Mouse (Mus musculus) layer of hippocampus, adult 2 months (tissue): ENCODE results near the gene Mrpl34. TPM values are rescaled to one million over a fixed set of nuclear protein-coding genes. Genes with fewer than 3 reads are reported as not detected.
A peak's percentile ranks its signal among the peaks of the same experiment; 100 is the strongest.

ENCODE experiments used
- DNase-seq, 2 experiments: peaks; one replicate each; pipeline ENCODE4 v3.0.0; 2022; ENCODE audit warnings: low spot score in 2 of 2
- H3K27ac ChIP-seq: fragments of 200-600 bp; 2 replicates; pipeline ENCODE4 v1.8.1; 2022
- H3K4me3 ChIP-seq: fragments of 200-600 bp; 2 replicates; pipeline ENCODE4 v1.8.1; 2022; ENCODE audit warnings: mild to moderate bottlenecking
- CTCF ChIP-seq: fragments of 200-600 bp; conservative IDR thresholded peaks from 2 replicates; pipeline ENCODE4 v1.8.1; 2022; ENCODE audit warnings: antibody characterized with exemption, mild to moderate bottlenecking, moderate library complexity
- total RNA-seq, 2 experiments: library from RNA; stranded (reverse); gene quantifications; 2 replicates each; pipeline ENCODE4 v1.2.3; 2021

The Mrpl34 gene
- total RNA-seq, 2 experiments from 2014 or later = 39.7 to 45.4 TPM

DNA sequence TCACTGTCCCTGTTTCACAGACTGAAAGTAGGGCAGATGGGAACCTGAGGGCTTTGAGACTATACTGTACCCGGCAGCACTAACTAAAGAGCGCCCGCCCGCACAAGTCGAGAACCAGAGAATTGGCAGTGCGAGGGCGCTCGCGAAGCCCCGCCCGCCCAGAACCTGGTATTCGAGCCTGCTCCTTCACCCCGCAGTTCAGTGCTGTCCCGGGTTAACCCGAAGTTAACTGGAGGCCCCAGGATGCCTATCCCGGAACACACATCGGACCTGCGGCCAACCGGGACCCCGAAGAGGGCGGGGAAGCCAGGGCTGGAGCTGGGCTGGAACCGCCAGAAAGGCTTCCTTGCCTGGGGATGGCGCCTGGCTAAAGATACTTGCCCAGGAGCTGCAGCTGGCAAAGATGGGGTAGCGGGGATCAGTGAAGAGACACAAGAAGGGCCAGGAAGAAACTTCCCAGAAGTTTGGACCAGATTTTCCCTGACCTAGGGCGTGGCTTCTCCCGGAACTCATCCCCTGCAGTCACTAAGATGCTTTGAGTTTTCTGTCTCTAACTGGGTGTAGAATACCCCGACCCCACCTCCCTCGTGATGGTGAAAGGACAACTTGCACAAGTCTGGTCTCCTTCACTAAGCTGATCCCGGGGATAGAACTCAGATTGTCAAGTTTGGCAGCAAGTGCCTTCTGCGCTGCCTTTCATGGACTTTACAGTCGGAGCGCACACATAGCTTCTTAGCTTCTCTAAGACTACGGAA, 23.1 kb downstream of the Mrpl34 start, which contains the start of gene Gtpbp3:
Gene Gtpbp3, plus strand, starts transcription at position 413 of the 755 bp plus-strand sequence.
- peak within 1 kb of the TSS; percentile 90 for H3K4me3 ChIP-seq
- TF ChIP-seq CTCF = no peak
- H3K27ac ChIP-seq = peak within 1 kb of the TSS; percentile 90
- DNase-seq = peak; percentile 71 to 82

DNA sequence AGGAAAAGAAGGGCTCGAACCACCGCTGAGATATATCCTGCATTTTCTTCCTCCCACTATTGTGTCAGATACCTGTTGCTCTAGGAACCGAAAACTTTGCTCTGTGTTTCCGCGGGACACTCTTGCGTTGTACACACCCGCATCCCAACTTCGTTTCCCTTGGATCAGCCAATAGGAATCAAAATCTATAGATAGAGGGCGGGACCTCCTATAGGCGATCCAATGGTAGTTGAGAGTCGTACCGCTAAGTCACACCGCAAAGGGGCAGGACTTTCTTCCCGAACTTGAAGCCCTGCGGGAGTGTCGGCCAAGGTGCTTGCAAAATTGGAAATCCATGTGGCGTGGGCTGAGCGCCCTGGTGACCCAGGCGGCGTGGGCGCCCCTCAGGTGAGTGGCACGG, 23.7 kb downstream of the Mrpl34 start:
- peak overlapping the region; percentile 90 for H3K27ac ChIP-seq
- peak overlapping the region; percentile 90 for H3K4me3 ChIP-seq
- DNase-seq = peak; percentile 87 to 92
- peak; percentile 46 for TF ChIP-seq CTCF

DNA sequence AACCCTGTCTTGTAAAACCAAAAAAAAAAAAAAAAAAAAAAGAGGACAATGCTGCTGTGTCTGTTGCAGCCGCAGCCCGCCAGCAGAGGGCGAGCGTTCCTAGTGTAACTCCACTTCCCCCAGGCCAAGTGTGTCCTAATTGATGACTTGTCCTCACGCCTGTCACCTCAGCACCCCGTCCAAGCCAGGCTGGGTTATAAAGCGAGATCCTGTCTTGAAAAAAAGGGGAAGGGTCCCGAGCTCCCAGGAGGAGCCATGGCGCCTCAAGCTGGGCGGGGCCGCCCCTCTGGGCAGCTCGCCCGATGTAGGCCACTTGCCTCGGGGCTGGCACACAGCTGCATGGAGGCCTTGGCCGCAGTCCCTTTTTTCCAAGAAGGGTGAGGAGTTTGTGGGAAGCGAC, 30.3 kb downstream of the Mrpl34 start:
- peak overlapping the region; percentile 16; the same call in 1 of the 2 replicates for H3K27ac ChIP-seq
- peak; percentile 70 to 78 for DNase-seq
- peak overlapping the region; percentile 42 for H3K4me3 ChIP-seq
- peak; percentile 87 for TF ChIP-seq CTCF

DNA sequence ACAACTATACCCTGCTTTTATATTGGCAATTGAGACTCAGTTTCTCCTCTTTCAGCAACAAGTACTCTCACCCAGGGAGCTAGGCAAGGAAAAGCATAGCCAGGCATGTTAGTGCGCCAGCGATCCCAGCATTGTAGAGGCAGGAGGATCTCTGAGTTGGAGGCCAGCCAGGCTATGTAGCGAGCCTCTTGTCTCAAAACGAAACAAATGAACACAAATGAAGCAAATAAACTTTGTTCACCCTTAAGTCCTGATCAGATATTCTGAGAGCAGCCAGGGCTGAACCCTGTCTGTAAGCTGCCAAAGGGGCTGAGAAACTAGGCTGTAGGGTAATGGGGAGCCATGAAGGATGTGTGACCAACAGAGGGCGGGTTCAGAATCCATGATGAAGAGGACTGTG, 31.1 kb downstream of the Mrpl34 start:
- H3K27ac ChIP-seq = no peak overlapping the region

DNA sequence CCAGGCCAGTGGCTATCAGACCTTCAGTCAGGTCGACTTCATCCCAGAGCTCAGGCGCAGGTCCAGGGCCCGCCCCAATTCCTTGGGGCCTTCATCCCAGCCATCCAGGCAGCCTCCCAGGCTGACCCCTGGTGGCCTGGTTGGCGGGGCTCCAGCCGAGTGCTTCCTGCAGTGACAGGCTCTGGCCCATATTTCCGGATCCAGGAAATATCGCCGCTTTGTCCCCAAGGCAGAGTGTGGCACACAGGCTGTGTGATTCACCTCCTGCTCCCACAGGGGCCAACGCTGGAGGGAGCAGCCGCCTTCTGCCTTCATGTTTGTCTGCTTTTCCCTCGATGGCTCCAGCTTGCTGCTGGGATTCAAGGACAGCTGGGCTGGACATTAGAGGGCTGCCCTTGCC, 31.7 kb downstream of the Mrpl34 start:
- peak; percentile 44 for TF ChIP-seq CTCF
- Histone ChIP-seq H3K27ac (peak overlapping the region; percentile 70), H3K4me3 (no peak overlapping the region)
- DNase-seq = no peak

More for the DNA sequence above, 31.1 kb downstream of the Mrpl34 start:
- no peak for DNase-seq
- no peak for TF ChIP-seq CTCF
- H3K4me3 ChIP-seq = no peak overlapping the region

DNA sequence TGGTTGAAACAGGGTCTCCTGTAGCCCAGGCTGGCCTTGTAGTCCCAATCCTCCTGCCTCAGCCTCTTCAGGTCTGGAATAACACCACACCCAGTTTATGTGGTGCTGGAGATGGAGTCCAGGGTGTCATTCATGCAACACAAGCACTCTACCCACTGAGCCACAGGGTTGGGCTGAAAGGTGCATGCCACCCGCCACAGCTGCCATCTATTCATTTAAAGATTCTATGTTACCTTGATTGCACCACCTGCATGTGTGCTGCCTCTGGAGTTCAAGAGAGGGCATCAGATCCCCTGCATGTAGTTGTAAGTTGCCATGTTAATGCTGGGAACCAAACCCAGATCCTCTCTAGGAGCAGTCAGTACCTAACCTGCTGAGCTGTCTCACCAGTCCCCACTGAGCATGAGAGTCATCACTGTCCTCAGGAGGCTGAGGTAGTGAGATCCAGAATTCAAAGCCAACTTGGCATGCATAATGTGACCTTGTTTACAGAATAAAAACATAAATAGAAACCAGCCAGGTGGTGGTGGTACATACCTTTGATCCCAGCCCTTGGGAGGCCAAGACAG, 32.4 kb downstream of the Mrpl34 start:
- no peak for DNase-seq
- Histone ChIP-seq H3K27ac (0 out of 2 replicates have a peak overlapping the region, but pooled peaks have one; percentile 70), H3K4me3 (no peak overlapping the region)
- TF ChIP-seq CTCF = no peak

DNA sequence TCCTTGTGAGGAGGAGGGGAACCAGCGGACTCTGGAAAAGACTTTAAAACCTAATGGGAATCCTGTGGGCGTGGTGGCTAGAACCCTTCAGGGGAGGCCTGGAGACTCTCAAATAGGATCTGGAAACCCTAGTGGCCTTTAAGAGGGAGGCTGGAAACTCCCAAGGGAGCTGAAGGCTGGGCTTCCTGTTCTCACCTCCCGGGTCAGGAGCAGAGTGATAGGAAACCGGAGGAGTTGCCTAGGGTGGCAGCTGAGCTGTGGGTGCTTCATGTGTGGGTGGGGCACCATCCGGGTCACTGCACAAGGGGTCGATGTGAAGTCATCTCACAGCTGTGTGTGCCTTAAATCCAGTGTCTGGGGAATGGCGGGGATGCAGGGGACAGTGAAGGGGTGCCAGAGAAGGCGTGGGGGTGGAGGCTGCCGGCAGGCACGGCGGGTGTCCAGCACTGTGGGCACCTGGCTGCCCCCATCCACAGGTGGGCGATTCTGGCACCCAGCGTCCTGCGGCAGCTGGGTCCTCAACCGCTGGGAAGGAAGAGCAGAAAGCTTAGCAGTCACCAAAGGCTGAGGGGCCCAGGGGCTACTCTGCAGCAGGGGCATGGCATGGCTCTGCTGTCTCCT, 33.2 kb downstream of the Mrpl34 start:
- TF ChIP-seq CTCF = no peak
- Histone ChIP-seq H3K4me3 (no peak overlapping the region), H3K27ac (no peak overlapping the region)
- DNase-seq = no peak

GRCm38 (mm10) chr8:71498816-71499690, 34.3 kb downstream of the Mrpl34 start:
- no peak for DNase-seq
- Histone ChIP-seq H3K27ac (no peak overlapping the region), H3K4me3 (no peak overlapping the region)
- TF ChIP-seq CTCF = no peak

- no peak for DNase-seq
- H3K27ac ChIP-seq = no peak overlapping the region
- no peak for TF ChIP-seq CTCF
These were observed 39.6 kb downstream of the Mrpl34 start for GRCm38 (mm10) chr8:71504349-71504748.

DNA sequence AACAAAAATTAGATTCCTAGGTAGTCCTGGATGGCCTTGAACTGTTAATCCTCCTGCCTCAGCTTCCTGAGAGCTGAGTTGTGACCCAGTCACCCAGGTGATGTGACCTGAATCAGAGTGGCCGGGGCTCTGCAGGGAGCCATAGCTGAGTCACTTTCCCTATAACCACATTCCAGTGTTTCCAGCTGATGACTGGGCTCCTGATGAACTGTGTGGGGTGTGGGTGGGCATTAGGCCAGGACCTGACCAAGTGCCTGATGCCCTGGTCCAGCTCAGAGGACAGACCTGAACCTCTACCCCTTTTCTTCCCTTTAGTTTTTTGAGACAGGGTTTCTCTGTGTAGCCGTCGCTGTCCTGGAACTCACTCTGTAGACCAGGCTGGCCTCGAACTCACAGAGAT, 40.6 kb downstream of the Mrpl34 start:
- TF ChIP-seq CTCF = no peak
- Histone ChIP-seq H3K4me3 (no peak overlapping the region), H3K27ac (no peak overlapping the region)
- DNase-seq = no peak

More at GRCm38 (mm10) chr8:71504349-71504748, 39.6 kb downstream of the Mrpl34 start:
- no peak overlapping the region for H3K4me3 ChIP-seq

GRCm38 (mm10) chr8:71505979-71506378, 41.2 kb downstream of the Mrpl34 start:
- no peak for TF ChIP-seq CTCF
- no peak for DNase-seq
- Histone ChIP-seq H3K4me3 (no peak overlapping the region), H3K27ac (no peak overlapping the region)

GRCm38 (mm10) chr8:71507589-71508104, 42.9 kb downstream of the Mrpl34 start:
- Histone ChIP-seq H3K27ac (peak overlapping the region; percentile 80), H3K4me3 (peak overlapping the region; percentile 57)
- TF ChIP-seq CTCF = no peak
- DNase-seq = peak; percentile 80 to 81
